In genomic region chr8:121950749-121951655, GRCm38 (mm10) we compare ENCODE assay signal across 8 mouse cellular contexts. TPM values are rescaled to one million over a fixed set of nuclear protein-coding genes. Genes with fewer than 3 reads are reported as not detected.
DNase-seq lines count a peak whose midpoint lies in the region; ATAC-seq lines count a peak whose summit lies in the region.

No protein-coding gene starts in this region.

- WGBS in intestine, embryonic 15.5 days: under 1% methylated on average over 66 of the region's 97 CpGs
- under 1% methylated on average over 66 of the region's 97 CpGs for WGBS in limb, embryonic 11.5 days
- under 1% methylated on average over 96 of the region's 97 CpGs for WGBS in midbrain, embryonic 13.5 days
- under 1% methylated on average over 58 of the region's 97 CpGs for WGBS in stomach, embryonic 14.5 days

- peak; percentile 68 for DNase-seq in layer of hippocampus, adult 11-12 months (ENCODE audit: low spot score)
- no peak for DNase-seq in layer of hippocampus, adult 9-10 months (ENCODE audit: low spot score)
- peak; percentile 65 to 77 for DNase-seq in cerebellum, postnatal 36 days
- peak; percentile 86 for DNase-seq in gastrocnemius, postnatal 14 days
- DNase-seq in limb, embryonic 11.5 days (ENCODE audit: low spot score): peak; percentile 64

- H3K9me3 ChIP-seq in intestine, embryonic 15.5 days: no peaks in the 10 kb centered on the region
- H3K9me3 ChIP-seq in limb, embryonic 11.5 days (ENCODE audit: control insufficient read depth, low read length): no peaks in the 10 kb centered on the region
- H3K9me3 ChIP-seq in midbrain, embryonic 13.5 days: no peaks in the 10 kb centered on the region
- no peaks in the 10 kb centered on the region for H3K9me3 ChIP-seq in stomach, embryonic 14.5 days (ENCODE audit: control insufficient read depth, low read depth, low read length)

- peaks cover 32% of the 10 kb centered on the region for H3K4me1 ChIP-seq in intestine, embryonic 15.5 days (replicated peaks)
- peaks cover 23% of the 10 kb centered on the region for H3K4me1 ChIP-seq in limb, embryonic 11.5 days (ENCODE audit: control insufficient read depth, insufficient read depth, low read length)
- peaks cover 58% of the 10 kb centered on the region for H3K4me1 ChIP-seq in midbrain, embryonic 13.5 days (replicated peaks)
- H3K4me1 ChIP-seq in stomach, embryonic 14.5 days (ENCODE audit: control insufficient read depth, insufficient read depth, low read length): peaks cover 19% of the 10 kb centered on the region

- H3K4me3 ChIP-seq in intestine, embryonic 15.5 days (replicated peaks): peak overlapping the region; percentile 64
- peak overlapping the region; percentile 90 for H3K4me3 ChIP-seq in limb, embryonic 11.5 days (ENCODE audit: low read depth, low read length)
- peak overlapping the region; percentile 95 for H3K4me3 ChIP-seq in midbrain, embryonic 13.5 days (replicated peaks)
- H3K4me3 ChIP-seq in stomach, embryonic 14.5 days (ENCODE audit: low read depth, low read length): peak overlapping the region; percentile 90

- peak overlapping the region; percentile 89 for H3K9ac ChIP-seq in intestine, embryonic 15.5 days
- H3K9ac ChIP-seq in limb, embryonic 11.5 days (ENCODE audit: low read length): peak overlapping the region; percentile 92
- peak overlapping the region; percentile 99 for H3K9ac ChIP-seq in midbrain, embryonic 13.5 days (replicated peaks)
- peak overlapping the region; percentile 96 for H3K9ac ChIP-seq in stomach, embryonic 14.5 days (replicated peaks; ENCODE audit: low read depth, low read length)

- H3K27me3 ChIP-seq in intestine, embryonic 15.5 days (replicated peaks): no peaks in the 10 kb centered on the region
- no peaks in the 10 kb centered on the region for H3K27me3 ChIP-seq in limb, embryonic 11.5 days (ENCODE audit: control insufficient read depth, insufficient read depth, low read length)
- H3K27me3 ChIP-seq in midbrain, embryonic 13.5 days: no peaks in the 10 kb centered on the region
- H3K27me3 ChIP-seq in stomach, embryonic 14.5 days (ENCODE audit: control insufficient read depth, insufficient read depth, low read length): no peaks in the 10 kb centered on the region

- 0 out of 2 replicates have a peak, but pooled peaks cover 2% of the 10 kb centered on the region for H3K36me3 ChIP-seq in intestine, embryonic 15.5 days
- H3K36me3 ChIP-seq in limb, embryonic 11.5 days (ENCODE audit: control insufficient read depth, insufficient read depth, low read length): peaks cover 6% of the 10 kb centered on the region; the same call in 1 of the 2 replicates
- peaks cover 18% of the 10 kb centered on the region for H3K36me3 ChIP-seq in midbrain, embryonic 13.5 days
- H3K36me3 ChIP-seq in stomach, embryonic 14.5 days (ENCODE audit: control insufficient read depth, insufficient read depth, low read length): peaks cover 24% of the 10 kb centered on the region

- peak overlapping the region; percentile 77 for H3K4me2 ChIP-seq in intestine, embryonic 15.5 days (replicated peaks)
- H3K4me2 ChIP-seq in limb, embryonic 11.5 days (ENCODE audit: low read depth, severe bottlenecking): peak overlapping the region; percentile 93
- H3K4me2 ChIP-seq in midbrain, embryonic 13.5 days (replicated peaks): peak overlapping the region; percentile 90
- H3K4me2 ChIP-seq in stomach, embryonic 14.5 days (replicated peaks; ENCODE audit: low read depth, low read length): peak overlapping the region; percentile 95

- intact Hi-C loops in gastrocnemius, postnatal 14 days (cut with DNase I; ENCODE audit: low total_unique reads): no loop called here

- ATAC-seq in intestine, embryonic 15.5 days: peak; percentile 5
- no peak for ATAC-seq in limb, embryonic 11.5 days (ENCODE audit: insufficient number of reproducible peaks, low FRiP score, low TSS enrichment, low read depth)
- ATAC-seq in midbrain, embryonic 13.5 days: peak; percentile 15
- ATAC-seq in stomach, embryonic 14.5 days (ENCODE audit: insufficient number of reproducible peaks, insufficient read depth, low FRiP score, low read depth): no peak

- peak overlapping the region; percentile 88 for H3K27ac ChIP-seq in intestine, embryonic 15.5 days
- H3K27ac ChIP-seq in limb, embryonic 11.5 days (replicated peaks; ENCODE audit: low read depth, low read length): peak overlapping the region; percentile 92
- H3K27ac ChIP-seq in midbrain, embryonic 13.5 days: peak overlapping the region; percentile 96
- H3K27ac ChIP-seq in stomach, embryonic 14.5 days (ENCODE audit: low read length): peak overlapping the region; percentile 87

RNA-seq across cellular contexts. Expression of gene Banp, which starts 1.5 kb away (rescaled TPM):
- total RNA-seq in gastrocnemius, postnatal 14 days (2021): 1 to 10 TPM; 8.3 to 8.4 TPM
- 32.4 and 34.1 TPM in 2 replicates for polyA plus RNA-seq in intestine, embryonic 15.5 days (2015; fragmentation: Nextera tagmentation; extraction: Ambion mirVana)
- polyA plus RNA-seq in limb, embryonic 11.5 days (2014; fragmentation: Nextera tagmentation; extraction: Ambion mirVana): 57.9 and 58.1 TPM in 2 replicates
- 59.0 and 62.4 TPM in 2 replicates for polyA plus RNA-seq in midbrain, embryonic 13.5 days (2015; fragmentation: Nextera tagmentation; extraction: Ambion mirVana)
- 33.8 and 42.4 TPM in 2 replicates for polyA plus RNA-seq in stomach, embryonic 14.5 days (2014; fragmentation: Nextera tagmentation; extraction: Ambion mirVana)

RNA-seq across cellular contexts. Expression of gene Car5a, which starts 6.3 kb away (rescaled TPM):
- total RNA-seq in gastrocnemius, postnatal 14 days (2021): not detected
- 0.21 and 0.33 TPM in 2 replicates for polyA plus RNA-seq in intestine, embryonic 15.5 days (2015; fragmentation: Nextera tagmentation; extraction: Ambion mirVana)
- polyA plus RNA-seq in limb, embryonic 11.5 days (2014; fragmentation: Nextera tagmentation; extraction: Ambion mirVana): not detected in 2 replicates
- 0.12 and 0.53 TPM in 2 replicates for polyA plus RNA-seq in midbrain, embryonic 13.5 days (2015; fragmentation: Nextera tagmentation; extraction: Ambion mirVana)
- not detected in 2 replicates for polyA plus RNA-seq in stomach, embryonic 14.5 days (2014; fragmentation: Nextera tagmentation; extraction: Ambion mirVana)

RNA-seq across cellular contexts. Expression of gene Slc7a5, which starts 43.5 kb away (rescaled TPM):
- total RNA-seq in gastrocnemius, postnatal 14 days (2021): 1 to 10 TPM; 4.2 to 5.7 TPM
- polyA plus RNA-seq in intestine, embryonic 15.5 days (2015; fragmentation: Nextera tagmentation; extraction: Ambion mirVana): 17.9 and 18.1 TPM in 2 replicates
- polyA plus RNA-seq in limb, embryonic 11.5 days (2014; fragmentation: Nextera tagmentation; extraction: Ambion mirVana): 15.2 and 17.0 TPM in 2 replicates
- polyA plus RNA-seq in midbrain, embryonic 13.5 days (2015; fragmentation: Nextera tagmentation; extraction: Ambion mirVana): 34.2 and 37.3 TPM in 2 replicates
- polyA plus RNA-seq in stomach, embryonic 14.5 days (2014; fragmentation: Nextera tagmentation; extraction: Ambion mirVana): 17.1 and 19.7 TPM in 2 replicates

Comparison
In these comparisons a context has a peak if more than half of its experiments do, and no peak if none do; other contexts are left out.
1. ATAC-seq: peak in intestine, embryonic 15.5 days (single experiment) and midbrain, embryonic 13.5 days (single experiment); none in limb, embryonic 11.5 days (single experiment) and stomach, embryonic 14.5 days (single experiment).
2. Peak in every context shown above with its lines, with median percentiles within 50 percentile points of each other: H3K27ac ChIP-seq, H3K4me2 ChIP-seq, H3K4me3 ChIP-seq and H3K9ac ChIP-seq.